ENCODE assay signal across 17 mouse cellular contexts in genomic region chr10:79814271-79814842, GRCm38 (mm10). TPM values are rescaled to one million over a fixed set of nuclear protein-coding genes. Genes with fewer than 3 reads are reported as not detected.
A peak's percentile ranks its signal among the peaks of the same experiment; 100 is the strongest.
DNase-seq lines count a peak whose midpoint lies in the region; ATAC-seq lines count a peak whose summit lies in the region.
"Had no signal": no experiment of that assay in that cellular context is flagged by ENCODE, and none has a peak within 500 bp of the region (broad histone marks: within the 10 kb centered on the region; RNA-seq: fewer than 3 reads in every experiment).

No protein-coding gene starts in this region.

- no peaks in the 10 kb centered on the region for H3K27me3 ChIP-seq in midbrain, embryonic 14.5 days (ENCODE audit: control insufficient read depth, insufficient read depth, low read length)
- H3K27me3 ChIP-seq in midbrain, embryonic 11.5 days (ENCODE audit: control insufficient read depth, insufficient read depth, low read length): no peaks in the 10 kb centered on the region
- H3K27me3 ChIP-seq: forebrain, embryonic 12.5 days; limb, embryonic 13.5 days; neural tube, embryonic 13.5 days had no signal

- H3K27ac ChIP-seq in midbrain, embryonic 14.5 days (replicated peaks; ENCODE audit: low read depth, low read length): peak overlapping the region; percentile 60; the same call in 1 of the 2 replicates
- no peak overlapping the region for H3K27ac ChIP-seq in midbrain, embryonic 11.5 days (ENCODE audit: low read depth, low read length)
- H3K27ac ChIP-seq: forebrain, embryonic 12.5 days; heart, embryonic 10.5 days; limb, embryonic 13.5 days; neural tube, embryonic 13.5 days had no signal

- no peaks in the 10 kb centered on the region for H3K9me3 ChIP-seq in midbrain, embryonic 14.5 days (ENCODE audit: control insufficient read depth, low read length)
- H3K9me3 ChIP-seq in midbrain, embryonic 11.5 days (ENCODE audit: control insufficient read depth, low read length): no peaks in the 10 kb centered on the region
- H3K9me3 ChIP-seq: forebrain, embryonic 12.5 days; heart, embryonic 10.5 days; limb, embryonic 13.5 days; neural tube, embryonic 13.5 days had no signal

- ATAC-seq in midbrain, embryonic 14.5 days (ENCODE audit: low FRiP score, low TSS enrichment): no peak
- no peak for ATAC-seq in midbrain, embryonic 11.5 days (ENCODE audit: low FRiP score)
- ATAC-seq: hindbrain, embryonic 16.5 days had no signal

- no peak overlapping the region for H3K4me3 ChIP-seq in midbrain, embryonic 14.5 days (replicated peaks; ENCODE audit: low read depth, low read length)
- H3K4me3 ChIP-seq in midbrain, embryonic 11.5 days (ENCODE audit: low read depth, low read length): no peak overlapping the region
- H3K4me3 ChIP-seq: forebrain, embryonic 12.5 days; heart, embryonic 10.5 days; limb, embryonic 13.5 days; neural tube, embryonic 13.5 days had no signal

- 72% methylated on average over 5 of the region's 5 CpGs for WGBS in midbrain, embryonic 14.5 days
- 83% methylated on average over 5 of the region's 5 CpGs for WGBS in midbrain, embryonic 11.5 days

- H3K4me2 ChIP-seq in midbrain, embryonic 14.5 days (ENCODE audit: low read length): no peak overlapping the region
- H3K4me2 ChIP-seq in midbrain, embryonic 11.5 days: no peak overlapping the region
- H3K4me2 ChIP-seq: forebrain, embryonic 12.5 days; limb, embryonic 13.5 days; lung, embryonic 14.5 days; neural tube, embryonic 13.5 days had no signal

- no peaks in the 10 kb centered on the region for H3K4me1 ChIP-seq in midbrain, embryonic 14.5 days (ENCODE audit: control insufficient read depth, insufficient read depth, low read length)
- H3K4me1 ChIP-seq in midbrain, embryonic 11.5 days (ENCODE audit: control insufficient read depth, insufficient read depth, low read length): no peaks in the 10 kb centered on the region
- H3K4me1 ChIP-seq: limb, embryonic 13.5 days had no signal

- H3K9ac ChIP-seq in midbrain, embryonic 14.5 days (replicated peaks; ENCODE audit: low read length): no peak overlapping the region
- no peak overlapping the region for H3K9ac ChIP-seq in midbrain, embryonic 11.5 days (ENCODE audit: low read length)
- H3K9ac ChIP-seq: forebrain, embryonic 12.5 days; limb, embryonic 13.5 days; lung, embryonic 14.5 days; neural tube, embryonic 13.5 days had no signal

- peaks cover 78% of the 10 kb centered on the region for H3K36me3 ChIP-seq in midbrain, embryonic 14.5 days (ENCODE audit: control insufficient read depth, insufficient read depth, low read length)
- H3K36me3 ChIP-seq in midbrain, embryonic 11.5 days (ENCODE audit: control insufficient read depth, insufficient read depth, low read length): peaks cover 18% of the 10 kb centered on the region

- no peak for DNase-seq in midbrain, embryonic 14.5 days
- DNase-seq in midbrain, embryonic 11.5 days (ENCODE audit: low spot score, missing footprints): no peak
- peak; percentile 71 to 88 for DNase-seq in kidney, adult 8-10 months
- DNase-seq in kidney, postnatal 25 days: peak; percentile 57 to 89
- no peak for DNase-seq in thymus, adult 18-20 months
- no peak for DNase-seq in cerebellum, postnatal 10 days
- no peak for DNase-seq in layer of hippocampus, adult 9-11 months
- DNase-seq: cerebellum, postnatal 25 days; gastrocnemius, postnatal 25 days; heart, postnatal 10 days; lung, embryonic 14.5 days; lung, postnatal 4 days had no signal

RNA-seq across cellular contexts. Expression of gene Misp, which starts 6.4 kb away (rescaled TPM):
- polyA plus RNA-seq in midbrain, embryonic 14.5 days (2014; fragmentation: Nextera tagmentation; extraction: Ambion mirVana): 0.45 and 1.5 TPM in 2 replicates
- polyA plus RNA-seq in midbrain, embryonic 11.5 days (2014; fragmentation: Nextera tagmentation; extraction: Ambion mirVana): 0.41 TPM in 1 of 2 replicates, not detected in the other

RNA-seq across cellular contexts. Expression of gene Palm, which starts 21.0 kb away (rescaled TPM):
- polyA plus RNA-seq in midbrain, embryonic 14.5 days (2014; fragmentation: Nextera tagmentation; extraction: Ambion mirVana): 270 and 307 TPM in 2 replicates
- polyA plus RNA-seq in midbrain, embryonic 11.5 days (2014; fragmentation: Nextera tagmentation; extraction: Ambion mirVana): 109 and 129 TPM in 2 replicates

RNA-seq across cellular contexts. Expression of gene Prss57, which starts 23.6 kb away (rescaled TPM):
- polyA plus RNA-seq in midbrain, embryonic 14.5 days (2014; fragmentation: Nextera tagmentation; extraction: Ambion mirVana): 0.30 TPM in 1 of 2 replicates, not detected in the other
- 0.10 and 0.40 TPM in 2 replicates for polyA plus RNA-seq in midbrain, embryonic 11.5 days (2014; fragmentation: Nextera tagmentation; extraction: Ambion mirVana)
- polyA plus RNA-seq: heart, embryonic 10.5 days; hindbrain, embryonic 16.5 days; lung, embryonic 14.5 days had no signal

RNA-seq across cellular contexts. Expression of gene Fstl3, which starts 37.3 kb away (rescaled TPM):
- polyA plus RNA-seq in midbrain, embryonic 14.5 days (2014; fragmentation: Nextera tagmentation; extraction: Ambion mirVana): 0.80 and 1.5 TPM in 2 replicates
- polyA plus RNA-seq in midbrain, embryonic 11.5 days (2014; fragmentation: Nextera tagmentation; extraction: Ambion mirVana): 0.60 and 1.2 TPM in 2 replicates

RNA-seq across cellular contexts. Expression of gene Ptbp1, which starts 39.9 kb away (rescaled TPM):
- polyA plus RNA-seq in midbrain, embryonic 14.5 days (2014; fragmentation: Nextera tagmentation; extraction: Ambion mirVana): 47.5 and 74.0 TPM in 2 replicates
- 147 and 176 TPM in 2 replicates for polyA plus RNA-seq in midbrain, embryonic 11.5 days (2014; fragmentation: Nextera tagmentation; extraction: Ambion mirVana)

Comparison
In these comparisons a context has a peak if more than half of its experiments do, and no peak if none do; other contexts are left out.
1. DNase-seq: peak in kidney, adult 8-10 months (2 of 2) and kidney, postnatal 25 days (2 of 2); none in midbrain, embryonic 14.5 days (single experiment), midbrain, embryonic 11.5 days (single experiment), thymus, adult 18-20 months (0 of 2), cerebellum, postnatal 10 days (0 of 2) and layer of hippocampus, adult 9-11 months (single experiment).